Mouse (Mus musculus) neural tube, embryonic 14.5 days (tissue): ENCODE results near the gene Noxo1. TPM values are rescaled to one million over a fixed set of nuclear protein-coding genes. Genes with fewer than 3 reads are reported as not detected.
A peak's percentile ranks its signal among the peaks of the same experiment; 100 is the strongest.
"Not testable (repeated sequence)": the region's sequence is repeated elsewhere in the genome, so short reads cannot be mapped to it uniquely, and the experiment has no call there.

Experiments
- ATAC-seq: fragments of 200-750 bp; cut with Nextera tagmentation; 2 replicates; pipeline ENCODE4 v1.8.0; 2017; ENCODE audit warnings: low read depth, mild to moderate bottlenecking, moderate TSS enrichment, moderate library complexity
- H3K27ac ChIP-seq: fragments of 300-500 bp; sonication (generic); 2 replicates; pipeline ENCODE4 v1.5.1; 2014; ENCODE audit warnings: low read depth, mild to moderate bottlenecking, control low read depth, low read length, moderate library complexity, mixed read lengths
- H3K27me3 ChIP-seq: fragments of 300-500 bp; sonication (generic); 2 replicates; pipeline ENCODE4 v1.6.1; 2014; ENCODE audit warnings: low read length; ENCODE audit not compliant: control insufficient read depth, insufficient read depth
- H3K36me3 ChIP-seq: fragments of 300-500 bp; sonication (generic); 2 replicates; pipeline ENCODE4 v1.6.1; 2014; ENCODE audit warnings: low read length, mixed read lengths; ENCODE audit not compliant: control insufficient read depth, insufficient read depth
- H3K4me1 ChIP-seq: fragments of 300-500 bp; sonication (generic); 2 replicates; pipeline ENCODE4 v1.6.1; 2014; ENCODE audit warnings: low read length; ENCODE audit not compliant: control insufficient read depth, insufficient read depth
- H3K4me2 ChIP-seq: fragments of 300-500 bp; sonication (generic); 2 replicates; pipeline ENCODE4 v1.6.1; 2014; ENCODE audit warnings: mild to moderate bottlenecking, low read depth, low read length, control low read depth
- H3K4me3 ChIP-seq: fragments of 300-500 bp; sonication (generic); 2 replicates; pipeline ENCODE4 v1.5.1; 2014; ENCODE audit warnings: low read depth, low read length, control low read depth, mixed read lengths
- H3K9ac ChIP-seq: fragments of 300-500 bp; sonication (generic); replicated peaks from 2 replicates; pipeline ENCODE4 v1.6.1; 2014; ENCODE audit warnings: low read depth, mild to moderate bottlenecking, control low read depth, low read length, mixed read lengths
- H3K9me3 ChIP-seq: fragments of 300-500 bp; sonication (generic); 2 replicates; pipeline ENCODE4 v1.6.1; 2016; ENCODE audit warnings: low read length; ENCODE audit not compliant: control insufficient read depth
- WGBS: fragments of 180-500 bp; shearing (Covaris S2); extraction: QIAGEN DNeasy Blood & Tissue Kit; methylation state at CpG from one replicate; pipeline ENCODE4 v1.1.7; 2014; 5-methylcytosine and 5-hydroxymethylcytosine counted together
- polyA plus RNA-seq: library from polyadenylated mRNA; unstranded; fragments of >200 nt; fragmentation: Nextera tagmentation; extraction: Ambion mirVana; gene quantifications from 2 replicates; pipeline ENCODE4 v1.2.1, GENCODE M21; 2014

The Noxo1 gene
- polyA plus RNA-seq, 1 experiment from 2014 or later: 1.3 TPM

DNA sequence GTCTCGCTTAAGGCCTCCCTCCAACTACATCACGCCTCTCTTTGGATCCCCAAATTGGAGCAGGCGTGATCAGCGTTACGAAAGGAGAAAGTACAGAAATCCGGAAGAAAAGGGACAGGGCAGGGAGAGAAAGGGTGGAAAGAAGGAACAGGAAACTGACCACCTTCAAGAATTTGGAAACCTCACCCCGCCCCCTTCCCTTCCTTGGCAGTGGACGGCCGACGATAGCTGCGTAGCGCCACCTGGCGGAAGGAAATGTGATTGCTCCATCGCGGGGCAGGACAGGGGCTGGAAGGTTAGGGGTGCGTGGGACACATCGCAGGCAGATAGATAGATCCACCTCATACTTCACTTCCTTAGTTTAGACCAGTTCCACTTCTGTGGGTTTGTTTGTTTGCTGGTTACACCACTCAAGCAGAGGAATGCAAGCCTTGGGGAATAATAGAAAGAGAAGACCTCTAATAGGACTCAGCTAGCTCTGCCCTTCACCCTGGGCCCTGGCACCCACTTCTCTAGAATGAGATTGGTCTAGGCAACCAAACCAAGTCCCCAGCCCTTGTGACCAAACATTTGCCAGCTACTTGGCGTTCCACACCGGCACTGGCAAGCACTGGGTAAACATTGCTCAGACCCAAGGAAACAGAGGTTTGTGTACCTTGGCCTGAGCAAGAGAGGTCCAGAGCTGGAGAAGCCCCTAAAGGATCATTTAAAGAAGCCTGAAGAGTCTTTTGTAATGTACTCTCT lies 41.9 kb upstream of the Noxo1 start:
- H3K4me2 ChIP-seq: peak overlapping the region; percentile 45
- H3K36me3 ChIP-seq: no peaks in the 10 kb centered on the region
- no peaks in the 10 kb centered on the region for H3K9me3 ChIP-seq
- peak; percentile 58; the same call in 1 of the 2 replicates for ATAC-seq
- peaks cover 14% of the 10 kb centered on the region for H3K27me3 ChIP-seq
- no peak overlapping the region for H3K27ac ChIP-seq
- H3K4me1 ChIP-seq: 0 out of 2 replicates have a peak, but pooled peaks cover 4% of the 10 kb centered on the region
- H3K9ac ChIP-seq: no peak overlapping the region
- 0 out of 2 replicates have a peak overlapping the region, but pooled peaks have one; percentile 12 for H3K4me3 ChIP-seq
- 4% methylated on average over 19 of the region's 19 CpGs for WGBS

DNA sequence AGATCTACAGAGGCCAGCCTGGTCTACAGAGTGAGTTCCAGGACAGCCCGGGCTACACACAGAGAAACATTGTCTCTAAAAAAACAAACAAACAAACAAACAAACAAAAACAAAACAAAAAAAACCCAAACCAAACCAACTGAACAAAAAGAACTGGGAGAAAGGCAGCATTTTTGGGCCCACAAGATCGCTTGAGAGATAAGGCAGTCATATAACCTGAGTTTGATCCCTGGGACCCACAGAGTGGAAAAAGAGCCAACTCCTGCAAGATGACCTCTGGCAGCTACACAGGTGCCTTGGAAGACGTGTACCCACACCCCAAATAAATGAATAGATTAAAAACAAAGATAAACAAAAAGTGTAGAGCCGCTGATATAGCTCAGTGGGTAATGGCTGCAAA lies 41.1 kb upstream of the Noxo1 start:
- H3K9me3 ChIP-seq: no peaks in the 10 kb centered on the region
- no peaks in the 10 kb centered on the region for H3K36me3 ChIP-seq
- no peak overlapping the region for H3K27ac ChIP-seq
- H3K4me1 ChIP-seq: 0 out of 2 replicates have a peak, but pooled peaks cover 4% of the 10 kb centered on the region
- H3K27me3 ChIP-seq: peaks cover 18% of the 10 kb centered on the region
- H3K9ac ChIP-seq: no peak overlapping the region
- no peak overlapping the region for H3K4me2 ChIP-seq
- 70% methylated on average over 4 of the region's 4 CpGs for WGBS
- no peak overlapping the region for H3K4me3 ChIP-seq
- ATAC-seq: no peak

DNA sequence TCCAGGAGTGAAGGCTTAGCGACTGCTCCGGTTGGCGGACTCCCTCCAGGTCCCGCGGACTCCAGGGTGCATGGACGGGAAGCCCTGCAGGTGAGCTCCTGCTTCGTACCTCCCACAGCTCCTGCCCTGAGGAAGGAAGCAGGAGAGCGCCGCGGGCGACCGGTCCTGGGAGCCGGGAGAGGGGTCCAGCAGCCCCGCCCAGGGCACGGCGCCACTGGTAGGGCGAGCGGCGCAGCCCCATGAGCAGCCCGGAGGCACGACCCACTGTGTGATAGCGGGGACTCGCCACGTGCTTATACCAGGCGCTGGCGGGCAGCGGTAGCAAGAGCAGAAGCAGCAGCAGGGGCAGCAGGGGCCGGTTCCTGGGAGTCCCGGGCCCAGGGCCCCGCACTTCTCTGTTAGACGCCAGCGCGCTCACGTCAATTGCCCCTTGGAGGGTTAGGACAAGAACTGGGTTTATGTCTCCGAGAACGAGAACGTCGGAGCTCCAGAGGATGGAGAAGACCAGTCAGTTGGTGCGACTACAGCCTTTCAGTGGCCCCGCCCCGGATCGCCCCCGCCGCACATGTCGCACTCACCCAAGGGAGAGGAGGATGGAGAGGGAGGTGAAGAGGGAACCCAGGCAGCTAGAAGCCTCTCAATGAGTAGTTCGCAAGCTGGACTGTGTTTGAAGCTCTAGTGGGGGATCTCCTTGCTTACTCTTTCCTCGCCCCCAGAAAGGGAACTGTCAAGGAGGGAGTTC lies 37.8 kb upstream of the Noxo1 start, which contains the start of gene Npw:
Npw (minus strand) TSS at position 441 of the 742 bp plus-strand sequence.
- H3K27me3 ChIP-seq: peaks cover 18% of the 10 kb centered on the region

DNA sequence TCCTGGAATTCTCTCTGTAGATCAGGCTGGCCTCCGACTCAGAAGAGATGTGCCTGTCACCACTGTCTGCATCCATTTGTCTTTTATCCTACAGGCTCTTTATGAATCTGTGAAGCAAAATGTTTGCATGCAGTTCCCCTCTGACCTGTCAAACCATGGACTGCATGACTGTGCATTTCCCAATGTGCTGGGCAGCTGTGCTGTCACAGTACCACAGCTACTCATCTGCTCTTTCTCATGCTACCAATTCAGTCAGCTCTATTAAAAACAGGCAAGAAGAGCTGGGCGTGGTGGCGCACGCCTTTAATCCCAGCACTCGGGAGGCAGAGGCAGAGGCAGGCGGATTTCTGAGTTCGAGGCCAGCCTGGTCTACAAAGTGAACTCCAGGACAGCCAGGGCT lies 29.0 kb upstream of the Noxo1 start:
- H3K4me3 ChIP-seq, H3K4me2 ChIP-seq, H3K9ac ChIP-seq, H3K9me3 ChIP-seq, H3K27ac ChIP-seq, H3K27me3 ChIP-seq, ATAC-seq, H3K36me3 ChIP-seq: not testable (repeated sequence)
- WGBS: 69% methylated on average over 7 of the region's 7 CpGs
- peaks cover 18% of the 10 kb centered on the region for H3K4me1 ChIP-seq

More for the DNA sequence above, 37.8 kb upstream of the Noxo1 start, which contains the start of gene Npw:
- no peaks in the 10 kb centered on the region for H3K36me3 ChIP-seq
- ATAC-seq: no peak
- 1% methylated on average over 40 of the region's 47 CpGs for WGBS
- 0 out of 2 replicates have a peak, but pooled peaks cover 4% of the 10 kb centered on the region for H3K4me1 ChIP-seq
- H3K9me3 ChIP-seq: no peaks in the 10 kb centered on the region
- peak within 1 kb of the TSS; percentile 42; the same call in 1 of the 2 replicates for H3K9ac ChIP-seq
- H3K4me2 ChIP-seq: peak within 1 kb of the TSS; percentile 48
- no peak within 1 kb of the TSS for H3K27ac ChIP-seq
- peak within 1 kb of the TSS; percentile 24 for H3K4me3 ChIP-seq

DNA sequence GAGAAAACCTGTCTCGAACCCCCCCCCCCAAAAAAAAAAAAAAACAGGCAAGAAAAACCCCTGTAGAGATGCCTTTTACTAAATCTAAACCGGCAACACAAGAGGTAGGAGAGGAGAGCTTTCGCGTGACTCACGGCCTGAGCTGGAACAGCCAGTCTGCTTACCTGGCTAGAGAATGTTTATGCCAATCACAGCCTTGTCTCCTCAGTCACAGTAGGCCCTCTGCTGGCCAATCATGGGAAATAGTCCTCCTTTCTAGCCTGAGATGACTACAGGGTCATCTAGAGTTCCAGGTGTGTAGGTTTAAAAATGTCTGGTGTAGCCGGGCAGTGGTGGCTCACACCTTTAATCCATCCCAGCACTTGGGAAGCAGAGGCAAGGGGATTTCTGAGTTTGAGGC lies 28.6 kb upstream of the Noxo1 start:
- Histone ChIP-seq H3K9ac (no peak overlapping the region), H3K4me2 (no peak overlapping the region), H3K4me1 (peaks cover 22% of the 10 kb centered on the region), H3K27me3 (no peaks in the 10 kb centered on the region), H3K36me3 (no peaks in the 10 kb centered on the region), H3K4me3 (no peak overlapping the region), H3K9me3 (no peaks in the 10 kb centered on the region), H3K27ac (no peak overlapping the region)
- WGBS: 40% methylated on average over 6 of the region's 6 CpGs
- ATAC-seq: no peak; the same call in 1 of the 2 replicates

DNA sequence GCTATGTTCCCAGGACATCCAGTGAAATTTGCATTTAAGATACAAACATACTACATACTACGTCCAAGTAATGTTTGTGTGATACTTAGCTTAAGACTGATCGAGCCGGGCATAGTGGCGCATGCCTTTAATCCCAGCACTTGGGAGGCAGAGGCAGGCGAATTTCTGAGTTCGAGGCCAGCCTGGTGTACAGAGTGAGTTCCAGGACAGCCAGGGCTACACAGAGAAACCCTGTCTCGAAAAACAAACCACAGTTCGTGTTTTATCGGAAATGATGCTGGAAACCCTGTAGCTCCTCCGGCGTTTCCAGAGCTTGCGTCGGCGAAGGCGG lies 26.9 kb upstream of the Noxo1 start:
- H3K27me3 ChIP-seq, H3K9me3 ChIP-seq, H3K36me3 ChIP-seq: not testable (repeated sequence)
- 12% methylated on average over 15 of the region's 15 CpGs for WGBS
- peak overlapping the region; percentile 93 for H3K9ac ChIP-seq
- peak overlapping the region; percentile 85 for H3K27ac ChIP-seq
- peak overlapping the region; percentile 57 for H3K4me2 ChIP-seq
- H3K4me1 ChIP-seq: peaks cover 22% of the 10 kb centered on the region
- ATAC-seq: peak; percentile 16; the same call in 1 of the 2 replicates
- H3K4me3 ChIP-seq: peak overlapping the region; percentile 92

DNA sequence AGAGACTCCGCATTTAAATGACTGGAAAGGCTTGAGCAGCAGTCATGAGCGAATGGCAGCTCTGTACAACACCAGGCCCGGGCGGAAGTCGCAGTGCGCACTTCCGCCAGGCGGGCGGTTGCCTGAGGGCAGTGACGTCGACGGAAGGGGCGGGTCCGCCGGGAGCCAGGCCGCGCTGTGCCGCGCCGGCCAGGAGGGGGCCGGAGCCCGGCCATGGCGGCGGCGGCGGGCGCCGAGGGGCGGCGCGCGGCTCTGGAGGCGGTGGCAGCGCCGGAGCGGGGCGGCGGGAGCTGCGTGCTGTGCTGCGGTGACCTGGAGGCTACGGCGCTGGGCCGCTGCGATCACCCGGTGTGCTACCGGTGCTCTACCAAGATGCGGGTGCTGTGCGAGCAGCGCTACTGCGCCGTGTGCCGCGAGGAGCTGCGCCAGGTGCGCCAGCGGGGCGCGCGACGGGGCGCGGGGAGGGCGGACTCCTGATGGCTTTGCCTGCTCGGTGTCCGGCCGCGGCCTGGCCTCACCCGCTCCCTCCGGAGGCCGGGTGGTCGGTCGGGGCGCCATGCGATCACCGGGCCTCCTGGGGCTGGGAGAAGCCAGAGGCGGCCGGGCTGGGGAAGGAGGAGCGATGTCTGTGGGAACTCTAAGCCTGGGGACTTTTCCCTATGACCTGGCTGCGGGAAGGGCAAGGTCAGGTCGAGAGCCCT lies 26.3 kb upstream of the Noxo1 start, which contains the start of gene Zfp598:
Zfp598 (plus strand) TSS at position 143 of the 701 bp plus-strand sequence.
- Histone ChIP-seq H3K9me3 (no peaks in the 10 kb centered on the region), H3K9ac (peak within 1 kb of the TSS; percentile 93), H3K4me3 (peak within 1 kb of the TSS; percentile 92), H3K4me1 (peaks cover 22% of the 10 kb centered on the region), H3K4me2 (peak within 1 kb of the TSS; percentile 67), H3K27ac (peak within 1 kb of the TSS; percentile 85), H3K27me3 (no peaks in the 10 kb centered on the region), H3K36me3 (no peaks in the 10 kb centered on the region)
- WGBS: 1% methylated on average over 57 of the region's 80 CpGs
- peak; percentile 99 for ATAC-seq

DNA sequence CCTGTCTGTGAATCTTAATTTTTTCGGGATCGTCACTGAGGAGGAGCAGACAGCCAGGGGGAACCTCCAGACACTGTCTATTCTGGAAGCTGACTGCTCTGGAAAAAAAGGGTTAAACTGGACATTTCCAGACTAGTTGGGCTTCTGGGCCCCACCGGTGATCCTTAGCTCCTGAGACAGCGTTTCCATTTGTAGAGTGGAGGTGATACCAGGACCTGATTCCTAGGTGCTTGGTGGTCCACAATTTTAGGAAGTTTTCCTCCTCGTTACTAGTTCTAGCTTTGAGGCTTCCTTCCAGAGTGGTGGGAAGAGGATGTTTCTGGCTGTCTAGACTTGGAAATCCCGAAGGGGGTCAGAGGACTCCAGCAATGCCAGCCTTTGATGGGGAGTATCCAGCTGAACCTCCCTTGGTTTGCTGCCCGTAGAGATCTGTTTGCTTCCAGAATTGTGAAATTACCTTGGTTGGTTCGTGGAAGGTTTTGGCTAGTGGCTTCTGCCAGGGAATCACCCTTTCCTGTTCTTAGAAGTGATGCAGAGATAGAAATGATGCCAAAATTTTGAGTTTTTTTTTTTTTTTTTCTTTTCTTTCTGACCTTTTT lies 25.7 kb upstream of the Noxo1 start:
- Histone ChIP-seq H3K4me2 (peak overlapping the region; percentile 67), H3K9ac (peak overlapping the region; percentile 93), H3K4me3 (peak overlapping the region; percentile 92), H3K36me3 (no peaks in the 10 kb centered on the region), H3K27ac (peak overlapping the region; percentile 85), H3K4me1 (peaks cover 22% of the 10 kb centered on the region), H3K9me3 (no peaks in the 10 kb centered on the region), H3K27me3 (no peaks in the 10 kb centered on the region)
- ATAC-seq: no peak
- WGBS: 13% methylated on average over 8 of the region's 8 CpGs
